Mouse (Mus musculus): ENCODE measurements around the gene Cers6. TPM values are rescaled to one million over a fixed set of nuclear protein-coding genes. Genes with fewer than 3 reads are reported as not detected.

The Cers6 gene
- polyA plus RNA-seq, 1 experiment from 2014 or later = 26.8 TPM

- Histone ChIP-seq H3K36me3 (ENCODE audit: control insufficient read depth, insufficient read depth, low read length) (no peaks in the 10 kb centered on the region), H3K4me2 (ENCODE audit: low read depth, severe bottlenecking) (no peak overlapping the region), H3K4me1 (ENCODE audit: control insufficient read depth, insufficient read depth, low read length) (no peaks in the 10 kb centered on the region), H3K27me3 (ENCODE audit: control insufficient read depth, insufficient read depth, low read length) (no peaks in the 10 kb centered on the region), H3K27ac (replicated peaks; ENCODE audit: low read depth, low read length) (no peak overlapping the region), H3K9me3 (ENCODE audit: control insufficient read depth, low read length) (no peaks in the 10 kb centered on the region), H3K9ac (ENCODE audit: low read length) (no peak overlapping the region), H3K4me3 (ENCODE audit: low read depth, low read length) (no peak overlapping the region)
- DNase-seq (ENCODE audit: low spot score) (no peak), ATAC-seq (ENCODE audit: insufficient number of reproducible peaks, low FRiP score, low TSS enrichment, low read depth) (no peak)
- 80% methylated on average over 10 of the region's 10 CpGs for WGBS
These were observed 267.7 kb downstream of the Cers6 start for GRCm38 (mm10) chr2:69128921-69129395.

DNA sequence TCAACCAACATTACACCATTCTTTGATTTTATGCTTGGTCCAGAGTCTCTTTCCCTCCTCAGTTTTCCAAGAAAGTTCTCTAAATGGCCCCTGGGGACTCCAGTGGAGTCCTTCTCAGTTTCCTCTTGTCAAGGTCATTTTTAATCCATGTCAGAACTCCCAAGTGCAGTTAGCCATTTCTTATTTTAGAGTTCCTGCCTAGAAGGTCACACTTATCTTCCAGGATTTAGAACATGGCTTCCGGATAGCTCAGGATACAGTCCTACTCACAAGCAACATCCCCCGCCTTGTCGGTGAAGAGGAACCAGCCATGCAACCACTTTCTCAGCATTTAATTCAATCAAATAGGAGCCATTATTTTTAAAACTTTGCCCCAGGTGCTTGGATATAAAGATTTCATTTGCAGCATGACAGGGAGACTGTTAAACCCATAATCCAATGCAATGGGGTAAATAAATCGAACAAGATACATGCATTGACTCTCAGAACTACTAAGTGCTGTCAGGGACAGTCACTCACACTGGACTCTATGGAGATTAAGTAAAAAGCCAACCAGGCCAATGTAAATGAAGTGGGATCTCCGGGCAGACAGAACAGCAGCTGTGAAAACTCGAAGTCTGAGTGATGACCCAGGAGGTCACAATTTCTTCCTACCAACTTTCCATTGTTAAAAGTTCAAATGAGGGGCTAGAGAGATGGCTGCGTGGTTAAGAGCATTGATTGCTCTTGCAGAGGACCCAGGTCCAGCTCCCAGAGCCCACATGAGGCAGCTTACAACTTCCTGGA is 268.4 kb downstream of the Cers6 start:
- no peak overlapping the region for H3K9ac ChIP-seq (ENCODE audit: low read length)
- H3K4me2 ChIP-seq (ENCODE audit: low read depth, severe bottlenecking) = no peak overlapping the region
- H3K4me3 ChIP-seq (ENCODE audit: low read depth, low read length) = no peak overlapping the region
- H3K9me3 ChIP-seq (ENCODE audit: control insufficient read depth, low read length) = no peaks in the 10 kb centered on the region
- DNase-seq (ENCODE audit: low spot score) (no peak), ATAC-seq (ENCODE audit: insufficient number of reproducible peaks, low FRiP score, low TSS enrichment, low read depth) (no peak)
- H3K4me1 ChIP-seq (ENCODE audit: control insufficient read depth, insufficient read depth, low read length) = no peaks in the 10 kb centered on the region
- no peak overlapping the region for H3K27ac ChIP-seq (replicated peaks; ENCODE audit: low read depth, low read length)
- no peaks in the 10 kb centered on the region for H3K27me3 ChIP-seq (ENCODE audit: control insufficient read depth, insufficient read depth, low read length)
- WGBS = 70% methylated on average over 7 of the region's 7 CpGs
- H3K36me3 ChIP-seq (ENCODE audit: control insufficient read depth, insufficient read depth, low read length) = no peaks in the 10 kb centered on the region

DNA sequence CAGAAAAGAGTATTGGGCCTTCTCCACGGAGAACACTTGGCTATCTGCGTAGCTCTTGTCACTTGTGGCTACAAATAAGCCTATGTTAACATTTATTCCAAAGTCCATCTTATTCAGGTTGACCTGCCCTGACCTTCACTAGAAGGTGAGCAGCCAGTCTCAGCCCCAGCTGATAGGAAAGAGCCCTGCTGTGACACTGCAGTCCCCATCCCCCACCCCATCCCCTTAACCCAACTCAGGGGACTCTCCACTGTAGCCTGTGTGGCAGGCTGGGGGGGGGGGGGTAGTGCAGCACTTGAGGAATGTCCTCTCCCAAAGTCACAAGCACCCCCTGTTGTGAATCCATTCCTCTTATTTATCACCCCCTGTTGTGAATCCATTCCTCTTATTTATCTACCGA is 270.8 kb downstream of the Cers6 start:
- Histone ChIP-seq H3K4me2 (ENCODE audit: low read depth, severe bottlenecking) (no peak overlapping the region), H3K27me3 (ENCODE audit: control insufficient read depth, insufficient read depth, low read length) (no peaks in the 10 kb centered on the region), H3K4me1 (ENCODE audit: control insufficient read depth, insufficient read depth, low read length) (no peaks in the 10 kb centered on the region), H3K4me3 (ENCODE audit: low read depth, low read length) (no peak overlapping the region), H3K9me3 (ENCODE audit: control insufficient read depth, low read length) (no peaks in the 10 kb centered on the region), H3K36me3 (ENCODE audit: control insufficient read depth, insufficient read depth, low read length) (no peaks in the 10 kb centered on the region), H3K27ac (replicated peaks; ENCODE audit: low read depth, low read length) (no peak overlapping the region), H3K9ac (ENCODE audit: low read length) (no peak overlapping the region)
- WGBS = 81% methylated on average over 3 of the region's 3 CpGs
- no peak for DNase-seq (ENCODE audit: low spot score)
- ATAC-seq (ENCODE audit: insufficient number of reproducible peaks, low FRiP score, low TSS enrichment, low read depth) = no peak

GRCm38 (mm10) chr2:69132488-69133040 is 271.3 kb downstream of the Cers6 start:
- no peaks in the 10 kb centered on the region for H3K9me3 ChIP-seq (ENCODE audit: control insufficient read depth, low read length)
- H3K27ac ChIP-seq (replicated peaks; ENCODE audit: low read depth, low read length) = no peak overlapping the region
- H3K4me2 ChIP-seq (ENCODE audit: low read depth, severe bottlenecking) = no peak overlapping the region
- H3K9ac ChIP-seq (ENCODE audit: low read length) = no peak overlapping the region
- WGBS = 67% methylated on average over 5 of the region's 5 CpGs
- DNase-seq (ENCODE audit: low spot score) (no peak), ATAC-seq (ENCODE audit: insufficient number of reproducible peaks, low FRiP score, low TSS enrichment, low read depth) (no peak)
- H3K27me3 ChIP-seq (ENCODE audit: control insufficient read depth, insufficient read depth, low read length) = no peaks in the 10 kb centered on the region
- H3K4me3 ChIP-seq (ENCODE audit: low read depth, low read length) = no peak overlapping the region
- no peaks in the 10 kb centered on the region for H3K36me3 ChIP-seq (ENCODE audit: control insufficient read depth, insufficient read depth, low read length)
- no peaks in the 10 kb centered on the region for H3K4me1 ChIP-seq (ENCODE audit: control insufficient read depth, insufficient read depth, low read length)

- H3K27me3 ChIP-seq (ENCODE audit: control insufficient read depth, insufficient read depth, low read length) = no peaks in the 10 kb centered on the region
- H3K9ac ChIP-seq (ENCODE audit: low read length) = no peak overlapping the region
- DNase-seq (ENCODE audit: low spot score) = no peak
- no peaks in the 10 kb centered on the region for H3K4me1 ChIP-seq (ENCODE audit: control insufficient read depth, insufficient read depth, low read length)
- H3K9me3 ChIP-seq (ENCODE audit: control insufficient read depth, low read length) = no peaks in the 10 kb centered on the region
- H3K4me3 ChIP-seq (ENCODE audit: low read depth, low read length) = no peak overlapping the region
- WGBS = 77% methylated on average over 1 of the region's 1 CpGs
- H3K27ac ChIP-seq (replicated peaks; ENCODE audit: low read depth, low read length) = no peak overlapping the region
- no peaks in the 10 kb centered on the region for H3K36me3 ChIP-seq (ENCODE audit: control insufficient read depth, insufficient read depth, low read length)
- no peak overlapping the region for H3K4me2 ChIP-seq (ENCODE audit: low read depth, severe bottlenecking)
- ATAC-seq (ENCODE audit: insufficient number of reproducible peaks, low FRiP score, low TSS enrichment, low read depth) = no peak
These were observed 272.9 kb downstream of the Cers6 start for GRCm38 (mm10) chr2:69134186-69134585.

DNA sequence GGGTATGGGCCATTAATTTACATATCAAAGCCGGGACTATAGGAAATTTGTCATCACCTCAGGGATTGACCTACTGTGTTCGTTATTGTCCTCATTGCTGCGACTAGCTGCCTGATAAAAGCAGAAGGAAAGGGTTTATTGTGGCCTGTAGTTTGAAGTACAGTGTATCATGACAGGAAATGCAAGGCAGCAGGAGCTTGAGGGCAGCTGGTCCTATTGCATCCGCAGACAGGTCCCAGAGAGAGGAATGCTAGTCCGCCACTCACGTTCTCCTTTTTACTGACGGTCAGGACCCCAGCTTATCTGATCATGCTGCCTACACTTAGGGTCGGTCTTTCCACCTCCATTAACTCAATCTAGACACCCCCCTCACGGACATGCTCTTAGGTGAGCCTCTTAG is 273.7 kb downstream of the Cers6 start:
- Histone ChIP-seq H3K27me3 (ENCODE audit: control insufficient read depth, insufficient read depth, low read length) (no peaks in the 10 kb centered on the region), H3K9ac (ENCODE audit: low read length) (no peak overlapping the region), H3K9me3 (ENCODE audit: control insufficient read depth, low read length) (no peaks in the 10 kb centered on the region), H3K36me3 (ENCODE audit: control insufficient read depth, insufficient read depth, low read length) (no peaks in the 10 kb centered on the region), H3K4me2 (ENCODE audit: low read depth, severe bottlenecking) (no peak overlapping the region), H3K4me1 (ENCODE audit: control insufficient read depth, insufficient read depth, low read length) (no peaks in the 10 kb centered on the region), H3K27ac (replicated peaks; ENCODE audit: low read depth, low read length) (no peak overlapping the region), H3K4me3 (ENCODE audit: low read depth, low read length) (no peak overlapping the region)
- 55% methylated on average over 9 of the region's 9 CpGs for WGBS
- DNase-seq (ENCODE audit: low spot score) (no peak), ATAC-seq (ENCODE audit: insufficient number of reproducible peaks, low FRiP score, low TSS enrichment, low read depth) (0 out of 2 replicates have a peak, but pooled peaks have one; percentile 26)

GRCm38 (mm10) chr2:69135661-69136576 is 274.7 kb downstream of the Cers6 start, which contains the start of gene Nostrin:
Nostrin (plus strand) TSS chr2:69135800.
- Histone ChIP-seq H3K4me2 (ENCODE audit: low read depth, severe bottlenecking) (no peak within 1 kb of the TSS), H3K27ac (replicated peaks; ENCODE audit: low read depth, low read length) (no peak within 1 kb of the TSS), H3K4me1 (ENCODE audit: control insufficient read depth, insufficient read depth, low read length) (no peaks in the 10 kb centered on the region), H3K4me3 (ENCODE audit: low read depth, low read length) (no peak within 1 kb of the TSS), H3K27me3 (ENCODE audit: control insufficient read depth, insufficient read depth, low read length) (no peaks in the 10 kb centered on the region), H3K9me3 (ENCODE audit: control insufficient read depth, low read length) (no peaks in the 10 kb centered on the region), H3K36me3 (ENCODE audit: control insufficient read depth, insufficient read depth, low read length) (no peaks in the 10 kb centered on the region), H3K9ac (ENCODE audit: low read length) (no peak within 1 kb of the TSS)
- ATAC-seq (ENCODE audit: insufficient number of reproducible peaks, low FRiP score, low TSS enrichment, low read depth) (no peak), DNase-seq (ENCODE audit: low spot score) (peak; percentile 25)
- WGBS = 55% methylated on average over 15 of the region's 15 CpGs

DNA sequence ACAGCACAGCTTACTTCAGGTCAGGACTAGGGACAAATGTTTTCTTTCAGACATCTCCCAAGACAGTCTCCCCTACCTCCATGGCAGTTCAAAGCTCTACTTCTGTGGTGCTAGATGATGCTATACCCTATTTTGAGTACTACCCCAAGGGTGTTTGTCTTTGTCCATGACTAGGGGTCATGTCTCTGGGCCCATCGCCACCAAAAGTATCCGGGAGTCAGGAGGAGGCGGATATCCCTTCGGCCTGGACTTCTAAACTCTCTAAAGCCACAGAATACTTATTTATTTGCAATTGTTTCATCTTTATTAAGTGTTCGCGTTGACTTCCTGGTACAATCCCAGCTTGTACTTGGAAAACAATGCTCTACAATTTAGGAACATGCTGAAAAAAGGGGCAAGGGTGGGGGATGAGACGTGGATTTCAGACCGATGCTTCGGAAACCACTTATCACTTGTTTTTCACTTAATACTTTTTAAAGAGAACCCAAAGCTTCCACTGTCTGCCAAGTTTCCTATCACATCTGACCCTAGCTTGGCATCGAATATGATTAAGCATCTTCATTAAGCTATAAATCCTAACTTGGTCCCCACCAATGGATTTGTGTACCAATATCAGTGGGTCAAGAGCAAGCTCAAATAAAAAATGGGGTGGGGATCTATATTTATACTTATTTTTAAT is 276.3 kb downstream of the Cers6 start:
- Histone ChIP-seq H3K9ac (ENCODE audit: low read length) (no peak overlapping the region), H3K4me2 (ENCODE audit: low read depth, severe bottlenecking) (no peak overlapping the region), H3K9me3 (ENCODE audit: control insufficient read depth, low read length) (no peaks in the 10 kb centered on the region), H3K27me3 (ENCODE audit: control insufficient read depth, insufficient read depth, low read length) (no peaks in the 10 kb centered on the region), H3K36me3 (ENCODE audit: control insufficient read depth, insufficient read depth, low read length) (no peaks in the 10 kb centered on the region), H3K4me3 (ENCODE audit: low read depth, low read length) (no peak overlapping the region), H3K4me1 (ENCODE audit: control insufficient read depth, insufficient read depth, low read length) (no peaks in the 10 kb centered on the region), H3K27ac (replicated peaks; ENCODE audit: low read depth, low read length) (no peak overlapping the region)
- no peak for DNase-seq (ENCODE audit: low spot score)
- 92% methylated on average over 10 of the region's 10 CpGs for WGBS
- ATAC-seq (ENCODE audit: insufficient number of reproducible peaks, low FRiP score, low TSS enrichment, low read depth) = no peak

Measured in limb, embryonic 11.5 days (tissue).